Mouse (Mus musculus) heart, embryonic 10.5 days (tissue): ENCODE results near the gene Scnm1. TPM values are rescaled to one million over a fixed set of nuclear protein-coding genes. Genes with fewer than 3 reads are reported as not detected.

Experiments
- DNase-seq: peaks from one replicate; pipeline ENCODE4 v3.0.0-alpha.2; 2017; ENCODE audit warnings: low spot score
- H3K27ac ChIP-seq: fragments of 300-500 bp; sonication (generic); 2 replicates; pipeline ENCODE4 v1.5.1; 2016; ENCODE audit warnings: mild to moderate bottlenecking
- H3K27me3 ChIP-seq: fragments of 300-500 bp; sonication (generic); 2 replicates; pipeline ENCODE4 v1.6.1; 2016; ENCODE audit warnings: mild to moderate bottlenecking; ENCODE audit not compliant: poor library complexity, insufficient read depth, severe bottlenecking
- H3K36me3 ChIP-seq: fragments of 300-500 bp; sonication (generic); 2 replicates; pipeline ENCODE4 v1.6.1; 2016; ENCODE audit warnings: mild to moderate bottlenecking, moderate library complexity
- H3K4me1 ChIP-seq: fragments of 300-500 bp; sonication (generic); 2 replicates; pipeline ENCODE4 v1.6.1; 2016; ENCODE audit warnings: mild to moderate bottlenecking
- H3K4me3 ChIP-seq: fragments of 300-500 bp; sonication (generic); 2 replicates; pipeline ENCODE4 v1.5.1; 2016; ENCODE audit warnings: mild to moderate bottlenecking, moderate library complexity
- H3K9me3 ChIP-seq: fragments of 300-500 bp; sonication (generic); 2 replicates; pipeline ENCODE4 v1.6.1; 2016; ENCODE audit warnings: mild to moderate bottlenecking, moderate library complexity
- WGBS: fragments of 180-500 bp; shearing (Covaris S2); methylation state at CpG from one replicate; pipeline ENCODE4 v1.1.7; 2016; 5-methylcytosine and 5-hydroxymethylcytosine counted together
- polyA plus RNA-seq: library from polyadenylated mRNA; unstranded; fragments of >200 nt; fragmentation: Nextera tagmentation; extraction: Ambion mirVana; gene quantifications from 2 replicates; pipeline ENCODE4 v1.2.1, GENCODE M21; 2016

The Scnm1 gene
- polyA plus RNA-seq, 1 experiment from 2014 or later, result 60.9 TPM

DNA sequence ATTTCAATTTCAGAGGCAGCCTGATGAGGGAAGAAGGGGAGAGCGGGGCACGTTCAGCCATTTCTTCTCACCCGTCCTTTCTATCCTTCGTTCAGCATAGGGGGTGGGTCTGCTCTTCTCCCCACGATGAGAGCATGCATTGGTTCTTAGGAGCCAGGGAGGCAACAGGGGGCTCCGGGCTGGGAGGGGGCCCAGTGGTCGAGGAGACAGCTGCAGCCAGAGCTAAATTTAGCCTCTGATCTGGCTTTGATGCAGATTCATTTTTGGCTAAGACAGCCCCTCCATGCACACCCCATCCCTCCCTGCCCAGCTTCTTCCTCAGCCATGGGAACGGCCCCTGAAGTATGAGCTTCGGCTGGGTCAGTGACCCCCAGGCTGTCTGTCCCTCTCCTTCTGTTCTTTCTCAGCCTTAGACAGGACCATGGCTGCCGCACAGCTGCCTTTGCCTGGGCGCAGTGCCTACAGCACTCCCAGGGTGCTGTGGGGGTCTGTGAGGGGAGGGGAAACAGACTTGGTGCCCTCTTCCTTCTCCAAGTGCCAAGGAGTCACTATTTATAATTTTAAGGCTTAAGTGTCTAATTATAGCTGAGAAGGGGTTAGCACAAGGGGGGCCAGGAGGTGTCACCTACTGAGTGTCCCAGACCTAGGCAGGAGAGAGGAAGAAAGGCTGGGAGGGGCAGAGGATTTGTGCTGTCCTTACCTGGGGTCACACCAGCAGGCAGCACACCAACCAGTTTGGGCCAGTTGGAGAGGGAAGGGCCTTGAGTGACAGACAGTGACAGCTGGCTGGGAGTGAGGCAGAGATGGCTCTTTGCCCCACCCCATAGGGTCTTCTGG is 29.8 kb upstream of the Scnm1 start:
- Histone ChIP-seq H3K36me3 (peaks cover 26% of the 10 kb centered on the region), H3K9me3 (no peaks in the 10 kb centered on the region), H3K4me3 (no peak overlapping the region), H3K27me3 (peaks cover 33% of the 10 kb centered on the region), H3K4me1 (peaks cover 44% of the 10 kb centered on the region), H3K27ac (peak overlapping the region; percentile 13; the same call in 1 of the 2 replicates)
- 37% methylated on average over 11 of the region's 11 CpGs for WGBS
- DNase-seq, result peak; percentile 68

- H3K4me1 ChIP-seq, result peaks cover 44% of the 10 kb centered on the region
- H3K27me3 ChIP-seq, result peaks cover 20% of the 10 kb centered on the region
- peaks cover 16% of the 10 kb centered on the region for H3K36me3 ChIP-seq
- peak; percentile 61 for DNase-seq
- H3K9me3 ChIP-seq, result no peaks in the 10 kb centered on the region
- H3K27ac ChIP-seq, result no peak overlapping the region
- 46% methylated on average over 2 of the region's 2 CpGs for WGBS
- peak overlapping the region; percentile 87; the same call in 1 of the 2 replicates for H3K4me3 ChIP-seq
Measured at GRCm38 (mm10) chr3:95162345-95162628, 28.5 kb upstream of the Scnm1 start.

- 11% methylated on average over 9 of the region's 9 CpGs for WGBS
- H3K4me1 ChIP-seq, result peaks cover 44% of the 10 kb centered on the region
- peaks cover 11% of the 10 kb centered on the region; the same call in 1 of the 2 replicates for H3K36me3 ChIP-seq
- H3K4me3 ChIP-seq, result peak overlapping the region; percentile 87
- H3K27me3 ChIP-seq, result peaks cover 19% of the 10 kb centered on the region
- H3K9me3 ChIP-seq, result no peaks in the 10 kb centered on the region
- H3K27ac ChIP-seq, result peak overlapping the region; percentile 77
- DNase-seq, result peak; percentile 73
Measured at GRCm38 (mm10) chr3:95161618-95162344, 28.0 kb upstream of the Scnm1 start.

GRCm38 (mm10) chr3:95161041-95161551 is 27.3 kb upstream of the Scnm1 start:
- peak overlapping the region; percentile 77 for H3K27ac ChIP-seq
- H3K27me3 ChIP-seq, result peaks cover 19% of the 10 kb centered on the region
- DNase-seq, result peak; percentile 76
- peaks cover 11% of the 10 kb centered on the region; the same call in 1 of the 2 replicates for H3K36me3 ChIP-seq
- H3K9me3 ChIP-seq, result no peaks in the 10 kb centered on the region
- under 1% methylated on average over 30 of the region's 30 CpGs for WGBS
- H3K4me1 ChIP-seq, result peaks cover 44% of the 10 kb centered on the region
- peak overlapping the region; percentile 87 for H3K4me3 ChIP-seq

DNA sequence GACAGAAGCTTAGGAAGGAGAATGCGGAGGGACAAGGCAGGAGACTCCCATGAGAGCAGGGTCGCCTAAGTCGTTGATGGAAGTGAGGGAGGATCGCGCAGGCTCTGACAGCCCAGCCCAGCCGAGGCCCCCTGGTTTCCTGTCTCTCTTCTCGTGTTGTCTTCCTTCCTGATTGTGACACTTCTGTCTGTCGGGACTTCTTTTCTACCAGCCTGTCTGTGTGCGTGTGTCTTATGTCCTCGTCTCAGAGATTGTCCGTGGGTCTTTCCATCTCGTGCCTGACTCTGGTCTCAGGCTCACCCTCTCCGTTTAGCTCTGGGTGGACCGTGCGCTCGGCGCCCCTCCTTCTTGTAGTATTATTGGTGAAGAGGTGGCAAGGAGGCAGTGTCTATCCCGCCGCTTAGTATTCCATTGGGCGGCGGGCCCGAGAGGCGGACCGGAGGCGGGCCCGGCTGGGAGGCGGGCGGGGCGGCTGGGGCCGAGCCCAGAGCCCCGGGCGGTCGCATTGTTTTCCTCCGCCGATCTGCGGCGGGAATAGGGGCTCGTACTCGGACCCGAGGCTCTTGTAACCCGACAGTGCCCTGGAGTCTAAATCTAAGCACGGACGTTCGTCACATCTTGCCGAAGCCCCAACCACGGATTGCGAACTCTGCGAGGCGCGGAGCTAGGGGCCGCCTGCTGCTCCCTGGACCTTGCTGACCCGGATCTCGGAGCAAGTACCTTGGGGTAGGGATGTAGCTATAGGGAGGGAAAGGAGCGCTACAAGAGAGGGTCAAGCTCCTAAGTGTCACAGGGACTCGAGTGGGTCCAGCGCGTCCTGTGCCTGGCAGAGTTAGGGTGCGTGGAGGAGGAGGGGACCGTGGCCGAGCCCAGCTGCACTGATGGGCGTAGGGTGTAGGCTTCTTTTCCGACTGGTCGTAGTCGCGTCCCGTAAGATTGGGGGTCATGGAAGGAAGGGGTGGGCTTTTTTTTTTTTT is 26.5 kb upstream of the Scnm1 start, which contains the start of gene Sema6c:
TSS of gene Sema6c (plus strand) at position 471 of the 977 bp plus-strand sequence.
- peak; percentile 96 for DNase-seq
- H3K27me3 ChIP-seq, result peaks cover 19% of the 10 kb centered on the region
- WGBS, result under 1% methylated on average over 66 of the region's 66 CpGs
- H3K27ac ChIP-seq, result peak within 1 kb of the TSS; percentile 77
- H3K9me3 ChIP-seq, result no peaks in the 10 kb centered on the region
- H3K4me3 ChIP-seq, result peak within 1 kb of the TSS; percentile 87
- H3K36me3 ChIP-seq, result 0 out of 2 replicates have a peak, but pooled peaks cover 5% of the 10 kb centered on the region
- H3K4me1 ChIP-seq, result peaks cover 44% of the 10 kb centered on the region

DNA sequence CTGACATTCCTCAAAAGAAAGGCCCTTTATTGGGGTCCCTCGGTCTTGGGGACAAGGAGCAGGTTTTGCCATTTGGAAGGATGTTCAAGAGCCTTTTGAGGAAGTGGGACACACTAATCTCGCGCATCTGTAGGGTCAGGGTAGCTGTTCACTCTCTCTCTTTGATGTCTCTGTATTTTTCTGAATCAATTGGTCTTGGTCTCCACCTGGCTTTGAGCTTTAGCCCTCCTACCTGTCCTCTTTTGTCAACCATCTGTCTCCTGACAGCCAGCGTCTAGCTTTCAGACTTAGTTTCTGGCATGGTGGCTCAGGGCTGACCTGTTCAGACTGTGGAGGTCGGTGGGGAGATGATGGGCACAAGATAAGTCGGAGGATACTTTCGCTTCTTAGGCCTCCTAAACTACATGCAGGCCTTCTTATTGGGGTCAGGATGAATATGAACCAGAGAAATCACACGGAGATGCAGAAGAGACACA is 25.7 kb upstream of the Scnm1 start:
- H3K4me3 ChIP-seq, result peak overlapping the region; percentile 87
- H3K36me3 ChIP-seq, result 0 out of 2 replicates have a peak, but pooled peaks cover 4% of the 10 kb centered on the region
- H3K4me1 ChIP-seq, result peaks cover 42% of the 10 kb centered on the region
- H3K9me3 ChIP-seq, result no peaks in the 10 kb centered on the region
- DNase-seq, result no peak
- WGBS, result 11% methylated on average over 8 of the region's 8 CpGs
- H3K27me3 ChIP-seq, result peaks cover 19% of the 10 kb centered on the region
- peak overlapping the region; percentile 77; the same call in 1 of the 2 replicates for H3K27ac ChIP-seq

- WGBS, result 49% methylated on average over 4 of the region's 4 CpGs
- no peaks in the 10 kb centered on the region for H3K4me1 ChIP-seq
- DNase-seq, result no peak
- H3K27ac ChIP-seq, result no peak overlapping the region
- no peaks in the 10 kb centered on the region for H3K36me3 ChIP-seq
- no peak overlapping the region for H3K4me3 ChIP-seq
- no peaks in the 10 kb centered on the region for H3K27me3 ChIP-seq
- H3K9me3 ChIP-seq, result no peaks in the 10 kb centered on the region
Measured at GRCm38 (mm10) chr3:95153874-95154273, 20.1 kb upstream of the Scnm1 start.

DNA sequence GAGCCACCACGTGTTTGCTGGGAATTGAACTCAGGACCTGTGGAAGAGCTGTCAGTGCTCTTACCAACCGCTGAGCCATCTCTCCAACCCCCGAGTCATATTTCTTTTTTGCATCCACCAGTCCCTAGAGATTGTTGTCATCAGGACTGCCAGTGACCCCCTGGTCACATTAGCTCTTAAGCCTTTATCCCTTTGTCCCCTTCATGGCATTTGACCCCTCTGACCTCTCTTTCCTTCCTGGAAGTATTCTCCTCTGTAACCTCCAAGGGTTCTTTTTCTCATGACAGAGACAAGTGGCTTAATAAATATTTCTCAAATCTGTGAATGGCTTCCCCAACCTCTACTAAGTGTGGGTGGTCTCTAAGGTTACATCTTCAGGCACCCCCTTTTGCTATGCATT is 14.1 kb upstream of the Scnm1 start:
- no peaks in the 10 kb centered on the region for H3K36me3 ChIP-seq
- H3K27me3 ChIP-seq, result no peaks in the 10 kb centered on the region
- no peaks in the 10 kb centered on the region for H3K9me3 ChIP-seq
- H3K4me3 ChIP-seq, result no peak overlapping the region
- H3K4me1 ChIP-seq, result no peaks in the 10 kb centered on the region
- 62% methylated on average over 3 of the region's 3 CpGs for WGBS
- no peak overlapping the region for H3K27ac ChIP-seq
- no peak for DNase-seq

GRCm38 (mm10) chr3:95142617-95143011 is 8.8 kb upstream of the Scnm1 start:
- H3K27ac ChIP-seq, result no peak overlapping the region
- H3K36me3 ChIP-seq, result peaks cover 16% of the 10 kb centered on the region
- no peak for DNase-seq
- no peaks in the 10 kb centered on the region for H3K9me3 ChIP-seq
- H3K27me3 ChIP-seq, result no peaks in the 10 kb centered on the region
- peaks cover 10% of the 10 kb centered on the region for H3K4me1 ChIP-seq
- WGBS, result 10% methylated on average over 5 of the region's 5 CpGs
- H3K4me3 ChIP-seq, result no peak overlapping the region

- H3K4me1 ChIP-seq, result peaks cover 10% of the 10 kb centered on the region
- 80% methylated on average over 10 of the region's 10 CpGs for WGBS
- H3K9me3 ChIP-seq, result no peaks in the 10 kb centered on the region
- no peak within 1 kb of the TSS for H3K4me3 ChIP-seq
- no peak within 1 kb of the TSS for H3K27ac ChIP-seq
- no peak for DNase-seq
- peaks cover 16% of the 10 kb centered on the region for H3K36me3 ChIP-seq
- H3K27me3 ChIP-seq, result no peaks in the 10 kb centered on the region
Measured at GRCm38 (mm10) chr3:95141952-95142616, 8.3 kb upstream of the Scnm1 start, which contains the start of gene Tnfaip8l2. Gene Tnfaip8l2 (minus strand): TSS chr3:95142360.

DNA sequence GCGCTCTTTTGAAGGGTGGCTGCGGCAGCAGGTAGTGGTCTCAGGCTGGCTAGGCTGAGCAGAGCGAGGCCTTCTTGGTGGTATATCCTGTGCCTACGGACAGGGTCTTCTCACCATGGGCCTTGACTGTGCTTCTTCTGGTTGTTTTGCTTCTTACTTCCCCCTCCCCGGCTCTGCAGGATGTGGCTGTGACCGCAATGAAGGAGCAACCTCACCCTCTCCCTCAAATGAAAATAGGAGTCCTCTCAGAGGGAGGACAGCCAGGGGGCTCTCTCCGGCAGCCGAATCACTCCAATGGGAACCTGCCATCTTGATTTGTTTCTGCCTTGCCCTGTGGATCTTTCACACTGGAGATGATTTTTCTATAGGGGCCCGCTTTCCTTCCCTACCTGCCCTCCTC is 7.7 kb upstream of the Scnm1 start:
- Histone ChIP-seq H3K4me3 (no peak overlapping the region), H3K27me3 (no peaks in the 10 kb centered on the region), H3K4me1 (peaks cover 10% of the 10 kb centered on the region), H3K27ac (no peak overlapping the region), H3K36me3 (peaks cover 16% of the 10 kb centered on the region), H3K9me3 (no peaks in the 10 kb centered on the region)
- 89% methylated on average over 9 of the region's 9 CpGs for WGBS
- DNase-seq, result no peak
